Mouse (Mus musculus) midbrain, embryonic 12.5 days (tissue): ENCODE measurements at regions not wholly inside any gene's neighbourhood (a gene's known extent, or its start where the extent isn't known, plus 50 kb on each side); places are given as distances from the start of the nearest gene placed in this dataset.
A peak's percentile ranks its signal among the peaks of the same experiment; 100 is the strongest.

Experiments
- ATAC-seq: fragments of 200-750 bp; cut with Nextera tagmentation; 2 replicates; pipeline ENCODE4 v1.8.0; 2017; ENCODE audit warnings: low read depth, moderate TSS enrichment, moderate library complexity; ENCODE audit not compliant: low FRiP score
- H3K27ac ChIP-seq: fragments of 300-500 bp; sonication (generic); replicated peaks from 2 replicates; pipeline ENCODE4 v1.5.1; 2016; ENCODE audit warnings: mild to moderate bottlenecking
- H3K27me3 ChIP-seq: fragments of 300-500 bp; sonication (generic); 2 replicates; pipeline ENCODE4 v1.6.1; 2016; ENCODE audit warnings: mild to moderate bottlenecking
- H3K36me3 ChIP-seq: fragments of 300-500 bp; sonication (generic); 2 replicates; pipeline ENCODE4 v1.6.1; 2016
- H3K4me1 ChIP-seq: fragments of 300-500 bp; sonication (generic); 2 replicates; pipeline ENCODE4 v1.6.1; 2016
- H3K4me2 ChIP-seq: fragments of 300-500 bp; sonication (generic); replicated peaks from 2 replicates; pipeline ENCODE4 v1.6.1; 2016; ENCODE audit warnings: mild to moderate bottlenecking, moderate library complexity
- H3K4me3 ChIP-seq: fragments of 300-500 bp; sonication (generic); 2 replicates; pipeline ENCODE4 v1.5.1; 2016; ENCODE audit warnings: mild to moderate bottlenecking
- H3K9ac ChIP-seq: fragments of 300-500 bp; sonication (generic); replicated peaks from 2 replicates; pipeline ENCODE4 v1.6.1; 2016; ENCODE audit warnings: mild to moderate bottlenecking, moderate library complexity
- H3K9me3 ChIP-seq: fragments of 300-500 bp; sonication (generic); 2 replicates; pipeline ENCODE4 v1.6.1; 2016; ENCODE audit warnings: mild to moderate bottlenecking
- WGBS: fragments of 180-500 bp; shearing (Covaris S2); methylation state at CpG from one replicate; pipeline ENCODE4 v1.1.7; 2016; 5-methylcytosine and 5-hydroxymethylcytosine counted together

DNA sequence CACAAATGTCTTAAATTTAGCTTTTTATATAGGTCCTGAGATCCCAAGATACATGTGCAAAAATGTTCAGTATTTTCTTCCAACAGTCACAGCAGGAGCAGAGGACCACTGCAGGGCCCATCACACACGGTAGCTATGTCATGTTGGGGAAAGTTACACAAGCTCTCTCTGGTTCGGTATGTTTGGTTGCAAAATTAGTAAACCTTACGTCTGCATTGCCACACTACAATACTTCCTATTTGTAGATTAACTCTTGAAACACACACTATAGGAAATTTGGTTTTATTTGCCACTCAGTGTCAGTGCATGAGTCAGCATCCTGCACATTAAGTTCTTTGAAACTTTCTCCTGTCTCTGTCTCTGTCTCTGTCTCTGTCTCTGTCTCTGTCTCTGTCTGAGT lies 82.0 kb downstream of the Cth start:
- WGBS, result 84% methylated on average over 3 of the region's 3 CpGs
- no peak overlapping the region for H3K27ac ChIP-seq

DNA sequence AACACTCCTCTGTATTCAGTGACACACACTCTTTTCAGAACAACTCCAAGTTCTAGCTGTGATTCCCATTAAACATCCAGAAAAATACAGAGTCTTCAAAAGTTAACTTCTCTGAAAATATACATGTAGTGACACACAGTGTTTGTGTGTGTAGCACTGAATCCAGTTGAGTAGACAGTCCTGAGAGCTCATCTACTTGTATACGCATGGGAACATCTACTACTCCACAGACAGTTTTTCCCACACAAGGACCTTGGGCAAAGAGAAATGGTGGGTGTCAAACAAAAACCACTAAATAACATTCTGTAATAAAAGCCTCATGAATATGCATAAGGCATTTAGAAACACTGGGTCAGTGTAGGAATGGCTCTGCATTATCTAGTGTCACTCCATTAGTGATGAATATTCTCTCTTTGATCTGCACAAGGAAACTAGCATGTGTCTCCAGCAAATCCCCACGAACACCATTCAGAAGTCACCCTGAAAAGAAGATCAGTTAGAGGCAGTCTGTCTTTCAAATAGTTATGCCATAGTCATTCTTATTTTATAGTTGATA lies 83.6 kb downstream of the Cth start:
- Histone ChIP-seq H3K27me3 (no peaks in the 10 kb centered on the region), H3K4me2 (no peak overlapping the region), H3K4me1 (peaks cover 6% of the 10 kb centered on the region; the same call in 1 of the 2 replicates), H3K4me3 (no peak overlapping the region), H3K36me3 (no peaks in the 10 kb centered on the region), H3K9ac (no peak overlapping the region), H3K27ac (no peak overlapping the region), H3K9me3 (no peaks in the 10 kb centered on the region)
- peak; percentile 81 for ATAC-seq
- WGBS, result 43% methylated on average over 2 of the region's 2 CpGs

More for the DNA sequence above, 82.0 kb downstream of the Cth start:
- H3K36me3 ChIP-seq, result no peaks in the 10 kb centered on the region
- peaks cover 6% of the 10 kb centered on the region; the same call in 1 of the 2 replicates for H3K4me1 ChIP-seq
- H3K4me2 ChIP-seq, result no peak overlapping the region
- H3K9ac ChIP-seq, result no peak overlapping the region
- H3K27me3 ChIP-seq, result no peaks in the 10 kb centered on the region
- no peak overlapping the region for H3K4me3 ChIP-seq
- no peak for ATAC-seq
- H3K9me3 ChIP-seq, result no peaks in the 10 kb centered on the region

DNA sequence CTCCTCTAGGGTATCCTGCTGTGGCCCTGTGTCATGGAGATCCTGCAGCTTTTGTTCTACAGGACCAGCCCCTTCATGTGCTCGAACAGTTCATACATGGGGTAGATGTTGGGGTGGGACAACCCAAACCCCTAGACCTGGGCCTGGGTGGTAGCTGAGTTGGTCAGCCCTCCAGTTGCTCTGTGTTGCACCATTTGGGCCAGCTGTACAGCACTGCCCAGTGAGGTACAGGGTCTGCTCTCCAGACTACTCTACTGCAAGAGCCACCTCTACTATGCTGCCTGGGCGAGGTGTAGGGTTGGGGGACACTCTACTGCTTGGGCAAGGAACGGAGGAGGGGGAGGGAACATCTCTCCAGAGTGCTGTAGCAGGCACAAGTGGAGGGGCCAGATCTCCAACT lies 120.6 kb downstream of the Cth start:
- no peak overlapping the region for H3K9ac ChIP-seq
- H3K27ac ChIP-seq, result no peak overlapping the region
- H3K9me3 ChIP-seq, result no peaks in the 10 kb centered on the region
- no peak overlapping the region for H3K4me2 ChIP-seq
- no peaks in the 10 kb centered on the region for H3K36me3 ChIP-seq
- ATAC-seq, result peak; percentile 52; the same call in 1 of the 2 replicates
- 73% methylated on average over 3 of the region's 3 CpGs for WGBS
- H3K4me1 ChIP-seq, result no peaks in the 10 kb centered on the region
- H3K27me3 ChIP-seq, result no peaks in the 10 kb centered on the region
- no peak overlapping the region for H3K4me3 ChIP-seq

DNA sequence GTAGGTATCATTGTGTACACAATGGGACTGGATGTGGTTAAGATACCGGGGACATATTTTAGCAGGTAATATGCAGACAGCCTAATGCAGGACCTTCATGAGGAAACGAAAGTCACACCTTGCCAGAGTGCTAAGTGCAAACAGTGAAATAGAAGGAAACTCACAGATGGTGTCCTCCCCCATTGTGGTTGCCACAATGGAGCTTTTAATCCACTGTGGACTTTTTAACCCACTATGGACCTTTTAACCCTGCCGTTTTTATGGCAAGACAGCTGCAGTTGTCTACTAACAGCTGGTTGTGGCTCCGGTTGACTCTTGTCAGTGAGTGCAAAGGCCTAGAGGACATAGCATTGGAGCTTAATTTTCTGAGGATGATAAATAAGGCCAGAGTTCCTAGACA lies 121.5 kb downstream of the Cth start:
- Histone ChIP-seq H3K27me3 (no peaks in the 10 kb centered on the region), H3K36me3 (no peaks in the 10 kb centered on the region), H3K4me3 (no peak overlapping the region), H3K4me1 (no peaks in the 10 kb centered on the region), H3K9me3 (no peaks in the 10 kb centered on the region), H3K27ac (no peak overlapping the region), H3K4me2 (no peak overlapping the region), H3K9ac (no peak overlapping the region)
- ATAC-seq, result no peak
- WGBS, result 68% methylated on average over 4 of the region's 4 CpGs

DNA sequence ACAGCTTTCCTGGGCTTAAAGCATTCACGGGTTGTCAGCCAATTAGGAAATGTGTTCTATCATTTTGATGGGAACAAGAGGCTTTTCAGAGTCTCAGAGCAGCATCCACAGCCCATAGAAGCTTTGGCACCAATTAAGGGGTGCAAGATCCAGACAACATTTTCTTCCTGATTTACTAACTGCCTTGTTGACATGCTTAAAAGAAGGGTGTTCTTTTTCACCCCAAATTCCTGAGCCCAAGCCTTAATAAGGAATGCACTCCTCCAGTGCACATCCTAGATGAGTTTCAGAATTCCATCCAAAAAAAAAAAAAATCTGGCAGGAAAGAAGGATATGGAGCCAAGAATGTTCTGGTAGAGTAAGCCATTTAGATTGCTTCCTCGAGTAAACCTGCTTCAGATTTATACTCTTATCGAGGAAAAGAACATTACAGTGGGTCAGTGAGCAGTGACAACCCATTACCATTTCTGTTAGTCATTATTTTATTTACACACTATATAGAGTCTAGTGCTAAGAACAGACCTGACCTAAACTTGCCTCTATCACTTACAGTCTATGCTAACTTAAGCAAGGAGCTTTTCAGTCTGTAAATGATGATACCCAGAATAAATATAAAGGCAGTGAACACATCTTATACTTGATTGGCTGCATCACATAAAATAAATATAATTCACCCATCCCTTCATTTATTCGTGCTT lies 137.2 kb downstream of the Cth start:
- no peak for ATAC-seq
- no peaks in the 10 kb centered on the region for H3K27me3 ChIP-seq
- no peak overlapping the region for H3K4me3 ChIP-seq
- no peak overlapping the region for H3K9ac ChIP-seq
- H3K9me3 ChIP-seq, result no peaks in the 10 kb centered on the region
- no peaks in the 10 kb centered on the region for H3K36me3 ChIP-seq
- 82% methylated on average over 4 of the region's 4 CpGs for whole genome bisulfite sequencing
- no peak overlapping the region for H3K27ac ChIP-seq
- H3K4me2 ChIP-seq, result no peak overlapping the region
- H3K4me1 ChIP-seq, result no peaks in the 10 kb centered on the region

DNA sequence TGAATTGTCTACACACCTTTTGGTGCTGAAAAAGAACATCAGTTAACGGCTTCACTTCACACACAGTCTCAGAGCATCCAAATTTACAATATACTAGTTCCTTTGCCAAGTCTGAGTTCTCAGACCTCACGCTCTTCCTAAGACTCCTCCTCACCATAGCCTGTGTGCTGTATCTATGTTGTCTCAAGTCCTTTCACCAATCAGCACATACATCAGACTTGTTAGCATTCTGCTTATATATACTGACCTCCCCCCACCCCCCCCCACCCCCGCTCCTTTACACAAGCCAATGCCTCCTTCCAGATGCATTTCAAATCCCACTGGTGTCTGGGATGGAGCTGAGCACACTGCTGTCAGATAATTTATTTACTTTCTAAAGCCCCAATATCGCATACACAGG lies 143.8 kb downstream of the Cth start:
- no peak for ATAC-seq
- 84% methylated on average over 4 of the region's 4 CpGs for WGBS
- Histone ChIP-seq H3K4me1 (no peaks in the 10 kb centered on the region), H3K27me3 (no peaks in the 10 kb centered on the region), H3K9ac (no peak overlapping the region), H3K9me3 (no peaks in the 10 kb centered on the region), H3K27ac (no peak overlapping the region), H3K4me2 (no peak overlapping the region), H3K4me3 (no peak overlapping the region), H3K36me3 (no peaks in the 10 kb centered on the region)

DNA sequence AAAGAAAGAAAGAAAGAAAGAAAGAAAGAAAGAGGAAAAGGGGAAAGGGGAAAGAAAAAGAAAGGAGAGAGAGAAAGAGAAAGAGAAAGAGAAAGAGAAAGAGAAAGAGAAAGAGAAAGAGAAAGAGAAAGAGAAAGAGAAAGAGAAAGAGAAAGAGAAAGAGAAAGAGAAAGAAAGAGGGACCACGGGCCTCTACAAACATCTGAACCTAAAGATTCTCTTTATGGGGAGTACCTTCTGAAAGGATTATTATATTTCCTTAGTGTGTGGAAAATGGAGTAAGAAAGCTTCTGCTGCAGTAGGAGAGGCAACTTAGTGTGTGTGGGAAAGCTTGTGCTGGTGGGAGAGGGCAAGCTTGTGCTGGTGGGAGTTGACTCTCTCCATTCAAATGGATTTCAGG lies 147.1 kb downstream of the Cth start:
- Histone ChIP-seq H3K36me3 (no peaks in the 10 kb centered on the region), H3K4me2 (no peak overlapping the region), H3K9me3 (no peaks in the 10 kb centered on the region), H3K27ac (no peak overlapping the region), H3K4me3 (no peak overlapping the region), H3K27me3 (no peaks in the 10 kb centered on the region), H3K4me1 (no peaks in the 10 kb centered on the region), H3K9ac (no peak overlapping the region)
- no peak for ATAC-seq
- WGBS, result 83% methylated on average over 1 of the region's 1 CpGs

DNA sequence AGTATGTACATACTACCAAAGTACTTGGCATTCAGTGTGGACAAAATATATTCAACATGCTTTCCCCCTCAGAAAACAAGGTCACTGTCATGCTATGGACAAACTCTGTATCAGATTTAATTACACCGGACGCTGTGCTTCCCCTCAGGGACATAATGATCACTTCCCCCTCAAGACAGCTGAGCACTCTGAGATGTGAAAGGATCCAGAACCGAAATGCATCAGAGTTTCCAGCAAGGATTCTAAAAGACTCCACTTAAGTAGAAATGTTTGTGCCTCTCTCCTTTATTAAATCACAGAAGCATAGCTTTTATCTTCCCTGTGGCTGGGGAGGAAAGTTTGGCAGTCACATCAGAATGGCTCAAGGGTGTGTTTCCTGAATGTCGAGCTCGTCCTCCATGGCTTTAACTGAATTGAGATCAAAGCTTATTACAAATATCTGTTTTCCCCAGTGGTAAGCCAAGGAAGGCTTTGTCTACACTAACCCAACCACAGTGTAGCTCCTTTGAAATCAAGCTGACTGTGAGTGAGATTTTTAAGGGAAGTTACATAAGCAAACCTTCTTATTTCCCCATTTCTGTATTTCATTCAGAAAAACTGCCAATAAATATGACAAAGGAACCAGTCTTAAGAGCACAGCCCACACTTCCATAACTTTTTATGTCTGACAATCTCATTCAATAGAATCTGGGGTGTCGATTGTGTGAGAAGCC lies 161.2 kb downstream of the Cth start:
- Histone ChIP-seq H3K9ac (no peak overlapping the region), H3K27me3 (no peaks in the 10 kb centered on the region), H3K27ac (no peak overlapping the region), H3K9me3 (no peaks in the 10 kb centered on the region), H3K4me2 (no peak overlapping the region), H3K36me3 (no peaks in the 10 kb centered on the region), H3K4me3 (no peak overlapping the region), H3K4me1 (no peaks in the 10 kb centered on the region)
- 69% methylated on average over 6 of the region's 6 CpGs for WGBS
- ATAC-seq, result no peak

DNA sequence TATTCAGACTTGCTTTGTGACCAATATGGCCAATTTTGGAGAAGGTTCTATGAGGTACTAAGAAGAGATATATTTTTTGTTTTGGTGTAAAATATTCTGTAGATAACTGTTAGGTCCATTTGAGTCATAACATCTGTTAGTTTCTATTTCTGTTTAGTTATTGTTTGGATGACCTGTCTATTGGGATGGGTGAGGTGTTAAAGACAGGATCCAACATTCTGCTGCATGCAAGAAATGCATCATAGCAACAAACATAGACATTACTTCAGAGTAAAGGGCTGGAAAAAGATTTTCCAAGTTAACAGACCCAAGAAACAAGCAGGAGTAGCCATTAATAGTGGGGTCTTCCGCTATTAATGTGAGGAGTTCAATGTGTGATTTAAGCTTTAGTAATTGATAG lies 165.0 kb downstream of the Cth start:
- ATAC-seq, result no peak
- Histone ChIP-seq H3K4me1 (no peaks in the 10 kb centered on the region), H3K9me3 (no peaks in the 10 kb centered on the region), H3K36me3 (no peaks in the 10 kb centered on the region), H3K9ac (no peak overlapping the region), H3K4me3 (no peak overlapping the region), H3K27me3 (no peaks in the 10 kb centered on the region), H3K27ac (no peak overlapping the region), H3K4me2 (no peak overlapping the region)
- 95% methylated on average over 1 of the region's 1 CpGs for WGBS

DNA sequence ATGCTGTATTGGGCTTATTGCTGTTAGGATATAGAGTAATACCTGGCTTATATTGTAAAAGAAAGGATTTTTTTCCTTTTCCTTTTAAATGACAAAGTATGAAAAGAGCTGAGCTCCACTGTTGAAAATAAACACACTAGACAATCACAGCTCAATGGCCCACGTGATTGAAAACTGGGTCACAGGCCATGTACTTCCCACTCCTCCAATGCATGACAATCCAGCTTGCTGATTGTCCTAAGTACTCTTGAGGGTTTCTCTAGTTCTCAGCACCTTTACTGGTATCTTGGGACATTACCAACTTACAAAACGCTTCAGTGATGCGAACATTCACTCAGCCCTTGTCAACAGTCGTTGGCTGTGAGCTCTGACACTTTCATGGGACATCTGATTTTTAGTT lies 170.1 kb downstream of the Cth start:
- H3K4me3 ChIP-seq, result no peak overlapping the region
- no peak overlapping the region for H3K9ac ChIP-seq
- H3K27me3 ChIP-seq, result no peaks in the 10 kb centered on the region
- H3K36me3 ChIP-seq, result no peaks in the 10 kb centered on the region
- H3K27ac ChIP-seq, result no peak overlapping the region
- 88% methylated on average over 4 of the region's 4 CpGs for WGBS
- H3K4me2 ChIP-seq, result no peak overlapping the region
- ATAC-seq, result no peak
- H3K4me1 ChIP-seq, result no peaks in the 10 kb centered on the region
- no peaks in the 10 kb centered on the region for H3K9me3 ChIP-seq

DNA sequence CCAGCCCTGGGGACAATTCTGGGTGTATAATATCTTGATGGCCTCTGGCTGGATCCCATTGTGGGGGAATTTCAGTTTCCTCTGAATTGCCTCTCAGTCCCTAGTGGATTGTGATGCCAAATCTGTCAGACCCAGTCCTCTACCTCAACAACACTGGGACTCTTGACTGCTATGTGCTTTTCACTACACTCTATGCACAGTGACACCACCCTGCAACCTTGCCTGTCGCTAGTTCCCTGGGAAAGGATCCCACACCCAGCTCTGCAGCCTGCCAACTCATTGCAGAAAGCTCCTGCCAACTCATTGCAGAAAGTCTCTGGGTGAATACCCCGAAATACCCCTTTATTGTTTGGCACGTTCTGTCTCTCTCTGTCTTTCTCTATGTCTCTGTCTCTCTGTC lies 174.6 kb downstream of the Cth start:
- no peaks in the 10 kb centered on the region for H3K9me3 ChIP-seq
- no peak overlapping the region for H3K9ac ChIP-seq
- H3K36me3 ChIP-seq, result no peaks in the 10 kb centered on the region
- H3K4me2 ChIP-seq, result no peak overlapping the region
- H3K4me3 ChIP-seq, result no peak overlapping the region
- H3K27ac ChIP-seq, result no peak overlapping the region
- H3K4me1 ChIP-seq, result no peaks in the 10 kb centered on the region
- WGBS, result 82% methylated on average over 3 of the region's 3 CpGs
- ATAC-seq, result no peak
- no peaks in the 10 kb centered on the region for H3K27me3 ChIP-seq

DNA sequence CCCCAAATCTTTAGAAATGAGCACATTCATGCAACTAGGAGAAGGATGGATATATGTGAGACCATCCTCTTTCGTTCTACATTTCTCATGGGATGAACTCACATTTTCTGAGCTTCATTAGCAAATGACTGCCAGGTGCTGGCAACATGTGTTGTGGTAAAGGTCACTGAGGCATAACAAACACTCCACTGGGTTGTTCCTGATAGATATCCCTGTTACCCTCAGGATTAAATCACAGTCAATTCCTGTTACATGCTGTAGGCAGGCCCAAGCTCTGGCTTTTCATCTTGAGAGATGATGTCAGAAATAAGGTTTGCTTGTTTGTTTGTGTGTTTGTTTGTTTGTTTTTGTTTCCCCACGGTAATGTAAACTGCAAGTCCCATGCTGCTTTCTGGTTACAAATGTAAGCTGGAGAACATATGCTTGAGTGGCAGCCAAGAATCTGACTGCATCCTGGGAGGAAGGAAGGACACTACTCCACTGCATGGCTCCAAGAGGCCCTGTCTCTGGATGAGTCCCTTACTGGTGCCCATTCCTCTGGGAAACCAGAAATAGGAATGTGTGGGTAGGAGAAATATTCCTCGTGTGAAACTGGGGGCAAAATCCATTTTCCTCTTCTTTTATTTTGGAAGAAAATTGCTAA lies 176.4 kb downstream of the Cth start:
- no peak overlapping the region for H3K4me2 ChIP-seq
- no peaks in the 10 kb centered on the region for H3K36me3 ChIP-seq
- H3K9ac ChIP-seq, result no peak overlapping the region
- no peak for ATAC-seq
- no peak overlapping the region for H3K4me3 ChIP-seq
- 74% methylated on average over 3 of the region's 3 CpGs for WGBS
- H3K4me1 ChIP-seq, result no peaks in the 10 kb centered on the region
- no peaks in the 10 kb centered on the region for H3K27me3 ChIP-seq
- H3K9me3 ChIP-seq, result no peaks in the 10 kb centered on the region
- H3K27ac ChIP-seq, result no peak overlapping the region
